Mouse (Mus musculus) hematopoietic multipotent progenitor cell, adult 10-12 weeks (in vitro differentiated cells): ENCODE results near the gene Olfr608. TPM values are rescaled to one million over a fixed set of nuclear protein-coding genes. Genes with fewer than 3 reads are reported as not detected.

Source experiments
- polyA plus RNA-seq: library from polyadenylated mRNA; stranded (reverse); fragments of >175 nt; gene quantifications from 2 replicates; pipeline ENCODE4 v1.2.3, GENCODE M21; 2012; ENCODE audit warnings: low replicate concordance

Olfr608 gene
- polyA plus RNA-seq = not detected in 2 replicates

DNA sequence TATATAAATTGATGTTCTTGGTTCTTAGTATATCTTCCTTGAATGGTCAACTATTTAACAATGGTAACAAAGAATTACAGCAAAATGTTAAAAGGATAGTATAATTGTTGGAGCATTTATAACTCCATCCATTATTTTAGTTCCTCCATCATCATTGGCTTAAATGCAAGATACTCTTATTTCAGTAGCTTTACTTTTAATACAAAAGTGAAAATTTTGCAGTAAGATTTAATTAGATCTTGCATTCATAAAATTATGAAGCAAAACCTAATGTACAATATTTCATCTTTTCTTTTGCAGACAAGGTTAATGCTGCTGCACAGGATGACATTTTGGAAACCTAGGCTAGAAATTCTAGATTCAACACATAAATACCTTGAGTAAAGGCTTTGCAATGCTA, at the start of gene Olfr608:
TSS of gene Olfr608 (plus strand) at position 301 of the 400 bp plus-strand sequence.

DNA sequence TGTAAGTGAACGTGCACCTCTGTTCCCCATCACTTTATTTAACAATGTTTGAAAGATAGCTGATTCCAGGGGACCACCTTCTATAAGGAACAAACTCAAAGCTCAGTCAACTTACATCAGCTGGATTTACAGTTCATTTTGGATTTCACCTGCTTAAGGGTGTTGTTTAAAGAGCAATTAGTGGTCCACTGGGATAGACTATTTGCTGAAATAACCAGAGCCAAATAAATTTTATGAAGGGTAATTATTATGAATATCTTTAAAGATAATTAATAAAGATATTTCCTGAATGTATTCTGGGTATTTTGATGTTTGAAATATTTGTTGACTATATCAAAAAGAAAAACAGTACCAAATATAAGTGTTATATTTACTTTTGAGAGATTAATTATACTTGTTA, 24.3 kb upstream of the Olfr608 start, which contains the start of gene Olfr605:
TSS of gene Olfr605 (minus strand) at position 101 of the 400 bp plus-strand sequence.

DNA sequence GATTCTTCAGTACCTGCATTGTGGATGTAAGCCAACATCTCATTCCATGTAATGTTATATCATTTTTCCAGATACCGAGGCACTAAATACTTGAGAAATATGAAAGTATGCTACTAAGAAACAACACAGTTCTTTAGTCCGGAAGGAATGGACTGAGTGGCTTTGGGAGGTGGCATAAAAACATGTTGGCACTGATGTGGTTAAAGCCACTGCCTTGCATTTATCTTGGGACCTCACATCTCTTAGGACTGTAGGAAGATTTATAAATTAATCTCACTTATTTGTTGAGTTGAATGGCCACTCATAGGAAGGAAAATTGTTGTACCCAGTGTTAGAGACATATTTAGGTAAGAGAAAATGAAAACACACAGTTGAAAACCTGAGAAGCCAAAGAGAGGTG, 20.9 kb upstream of the Olfr608 start, which contains the start of gene Olfr606:
TSS of gene Olfr606 (plus strand) at position 301 of the 400 bp plus-strand sequence.

DNA sequence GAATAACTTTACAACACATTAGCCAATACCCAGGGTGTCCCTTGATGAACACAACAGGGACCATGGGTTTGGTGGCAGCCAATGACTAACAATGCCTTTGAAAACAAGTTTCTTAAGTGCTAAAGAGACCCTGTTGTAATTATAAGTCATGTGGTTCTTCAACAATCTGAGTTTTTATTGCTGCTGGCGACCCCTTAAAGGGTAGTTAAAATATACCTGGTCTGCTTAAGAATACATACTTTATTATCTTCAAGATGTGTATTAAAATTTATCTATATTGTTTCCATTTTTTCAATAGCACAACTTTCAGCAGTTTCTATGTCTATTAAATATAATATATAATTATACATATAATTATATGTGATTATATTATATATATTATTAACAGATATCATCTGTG, 28.3 kb downstream of the Olfr608 start, which contains the start of gene Olfr609:
TSS of gene Olfr609 (minus strand) at position 101 of the 400 bp plus-strand sequence.

DNA sequence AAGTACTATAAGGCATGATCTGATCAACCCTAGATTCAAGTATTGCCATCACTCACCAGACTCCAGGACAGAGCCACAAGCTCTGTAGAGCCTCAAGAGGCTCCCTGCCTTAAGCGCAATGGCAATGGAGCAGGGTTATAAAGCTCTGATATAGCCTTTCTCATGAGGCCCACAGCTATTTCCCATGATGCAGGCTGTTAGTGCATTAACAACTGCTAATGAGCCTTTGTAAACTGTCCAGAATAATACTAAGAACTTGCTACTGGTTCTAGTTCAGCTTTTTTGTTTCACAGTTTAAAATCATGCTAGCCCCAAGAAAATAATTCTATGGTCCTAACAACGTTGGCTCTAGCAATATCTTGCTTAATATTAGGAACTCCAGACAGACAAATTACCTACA, 42.3 kb downstream of the Olfr608 start, which contains the start of gene Olfr610:
TSS of gene Olfr610 (minus strand) at position 101 of the 400 bp plus-strand sequence.

DNA sequence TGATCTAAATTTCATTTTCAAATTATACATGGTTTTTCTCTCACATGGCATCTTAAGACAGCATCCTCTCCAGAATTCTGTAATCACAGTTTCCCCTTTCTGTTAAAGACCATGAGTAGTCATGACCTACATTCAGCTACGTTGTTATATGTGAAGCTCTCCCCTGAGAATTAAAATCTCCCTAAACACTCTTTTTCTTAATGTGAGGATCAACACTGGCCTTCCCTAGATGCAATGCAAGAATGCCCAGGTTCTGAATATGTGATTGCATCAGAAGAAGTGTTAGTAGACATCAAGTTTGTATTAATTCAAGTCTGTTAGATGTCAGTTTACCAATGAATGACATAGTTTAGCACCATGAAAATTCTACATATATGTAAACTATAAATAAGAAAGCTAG, 51.1 kb downstream of the Olfr608 start, which contains the start of gene Olfr611:
TSS of gene Olfr611 (minus strand) at position 101 of the 400 bp plus-strand sequence.

Other genes starting within 250 kb of the Olfr608 start
- gene Usp17ld, start 217.4 kb upstream of the Olfr608 start, polyA plus RNA-seq = not detected in 2 replicates
- gene Olfr596, start 164.2 kb upstream of the Olfr608 start, polyA plus RNA-seq = not detected in 2 replicates
- not detected in 2 replicates for gene Olfr597, start 153.6 kb upstream of the Olfr608 start, polyA plus RNA-seq
- gene Olfr598, start 146.3 kb upstream of the Olfr608 start, polyA plus RNA-seq = not detected in 2 replicates
- not detected in 2 replicates for gene Olfr599, start 134.0 kb upstream of the Olfr608 start, polyA plus RNA-seq
- gene Olfr600, start 120.2 kb upstream of the Olfr608 start, polyA plus RNA-seq = not detected in 2 replicates
- gene Olfr601, start 107.2 kb upstream of the Olfr608 start, polyA plus RNA-seq = not detected in 2 replicates
- not detected in 2 replicates for gene Olfr603, start 83.7 kb upstream of the Olfr608 start, polyA plus RNA-seq
- gene Usp17lc, start 54.8 kb upstream of the Olfr608 start, polyA plus RNA-seq = not detected in 2 replicates
- not detected in 2 replicates for gene Olfr605, start 24.4 kb upstream of the Olfr608 start, polyA plus RNA-seq
- not detected in 2 replicates for gene Olfr606, start 20.8 kb upstream of the Olfr608 start, polyA plus RNA-seq
- gene Olfr607, start 5.7 kb upstream of the Olfr608 start, polyA plus RNA-seq = not detected in 2 replicates
- not detected in 2 replicates for gene Olfr609, start 28.2 kb downstream of the Olfr608 start, polyA plus RNA-seq
- not detected in 2 replicates for gene Olfr610, start 42.2 kb downstream of the Olfr608 start, polyA plus RNA-seq
- not detected in 2 replicates for gene Olfr611, start 51.0 kb downstream of the Olfr608 start, polyA plus RNA-seq
- gene Olfr612, start 72.8 kb downstream of the Olfr608 start, polyA plus RNA-seq = not detected in 2 replicates
- not detected in 2 replicates for gene Olfr613, start 78.2 kb downstream of the Olfr608 start, polyA plus RNA-seq
- gene Olfr615, start 86.2 kb downstream of the Olfr608 start, polyA plus RNA-seq = not detected in 2 replicates
- gene Olfr616, start 99.3 kb downstream of the Olfr608 start, polyA plus RNA-seq = not detected in 2 replicates
- gene Olfr617, start 103.2 kb downstream of the Olfr608 start, polyA plus RNA-seq = not detected in 2 replicates
- 0.15 TPM in 1 of 2 replicates, not detected in the other for gene Olfr618, start 120.2 kb downstream of the Olfr608 start, polyA plus RNA-seq
- gene Olfr619, start 130.7 kb downstream of the Olfr608 start, polyA plus RNA-seq = not detected in 2 replicates
- not detected in 2 replicates for gene Olfr620, start 142.7 kb downstream of the Olfr608 start, polyA plus RNA-seq
- not detected in 2 replicates for gene Olfr622, start 172.8 kb downstream of the Olfr608 start, polyA plus RNA-seq
- gene Olfr623, start 193.8 kb downstream of the Olfr608 start, polyA plus RNA-seq = not detected in 2 replicates
- gene Olfr624, start 201.3 kb downstream of the Olfr608 start, polyA plus RNA-seq = not detected in 2 replicates
- gene Olfr625-ps1, start 212.8 kb downstream of the Olfr608 start, polyA plus RNA-seq = not detected in 2 replicates
- gene Olfr243, start 244.8 kb downstream of the Olfr608 start, polyA plus RNA-seq = not detected in 2 replicates